Mouse (Mus musculus) lung, adult 2 months (tissue): ENCODE results near the gene Uba5.

Source experiments
- CTCF ChIP-seq: fragments of 200-500 bp; IDR thresholded peaks from 2 replicates; pipeline ENCODE4 v1.5.1; 2011; ENCODE audit warnings: mild to moderate bottlenecking, low read length, control low read depth; ENCODE audit not compliant: insufficient read depth
- POLR2A ChIP-seq: fragments of 200-500 bp; IDR thresholded peaks from 2 replicates; pipeline ENCODE4 v1.6.1; 2011; ENCODE audit warnings: low read depth, mild to moderate bottlenecking, control low read depth, low read length, borderline replicate concordance; ENCODE audit errors: extremely low read depth

GRCm38 (mm10) chr9:104085730-104086429, 22.9 kb upstream of the Uba5 start:
- TF ChIP-seq POLR2A, result no peak
- TF ChIP-seq CTCF, result no peak
